Mouse (Mus musculus) midbrain, embryonic 14.5 days (tissue): Measurements from ENCODE around the gene Pitx2. TPM values are rescaled to one million over a fixed set of nuclear protein-coding genes. Genes with fewer than 3 reads are reported as not detected.

ENCODE experiments used
- ATAC-seq: fragments of 200-750 bp; cut with Nextera tagmentation; 2 replicates; pipeline ENCODE4 v1.8.0; 2017; ENCODE audit warnings: moderate number of reproducible peaks, moderate library complexity; ENCODE audit not compliant: low FRiP score, low TSS enrichment
- DNase-seq: peaks from one replicate; pipeline ENCODE4 v3.0.0-alpha.2; 2015
- H3K27ac ChIP-seq: fragments of 300-500 bp; sonication (generic); replicated peaks from 2 replicates; pipeline ENCODE4 v1.5.1; 2014; ENCODE audit warnings: mild to moderate bottlenecking, low read depth, low read length, moderate library complexity
- H3K27me3 ChIP-seq: fragments of 300-500 bp; sonication (generic); 2 replicates; pipeline ENCODE4 v1.6.1; 2014; ENCODE audit warnings: low read length, control low read depth, mixed read lengths; ENCODE audit not compliant: control insufficient read depth, insufficient read depth
- H3K36me3 ChIP-seq: fragments of 300-500 bp; sonication (generic); 2 replicates; pipeline ENCODE4 v1.6.1; 2014; ENCODE audit warnings: low read length, control low read depth; ENCODE audit not compliant: control insufficient read depth, insufficient read depth
- H3K4me1 ChIP-seq: fragments of 300-500 bp; sonication (generic); 2 replicates; pipeline ENCODE4 v1.6.1; 2014; ENCODE audit warnings: mild to moderate bottlenecking, antibody characterized with exemption, low read length, control low read depth; ENCODE audit not compliant: control insufficient read depth, insufficient read depth
- H3K4me2 ChIP-seq: fragments of 300-500 bp; sonication (generic); 2 replicates; pipeline ENCODE4 v1.6.1; 2014; ENCODE audit warnings: mild to moderate bottlenecking, low read length, moderate library complexity
- H3K4me3 ChIP-seq: fragments of 300-500 bp; sonication (generic); replicated peaks from 2 replicates; pipeline ENCODE4 v1.5.1; 2014; ENCODE audit warnings: low read depth, low read length
- H3K9ac ChIP-seq: fragments of 300-500 bp; sonication (generic); replicated peaks from 2 replicates; pipeline ENCODE4 v1.6.1; 2014; ENCODE audit warnings: mild to moderate bottlenecking, low read length, moderate library complexity
- H3K9me3 ChIP-seq: fragments of 300-500 bp; sonication (generic); 2 replicates; pipeline ENCODE4 v1.6.1; 2016; ENCODE audit warnings: low read length, control low read depth, mixed read lengths; ENCODE audit not compliant: control insufficient read depth
- WGBS: fragments of 180-500 bp; shearing (Covaris S2); extraction: QIAGEN DNeasy Blood & Tissue Kit; methylation state at CpG from one replicate; pipeline ENCODE4 v1.1.7; 2014; 5-methylcytosine and 5-hydroxymethylcytosine counted together
- polyA plus RNA-seq: library from polyadenylated mRNA; unstranded; fragments of >200 nt; fragmentation: Nextera tagmentation; extraction: Ambion mirVana; gene quantifications from 2 replicates; pipeline ENCODE4 v1.2.1, GENCODE M21; 2014

Pitx2 gene
- polyA plus RNA-seq, 1 experiment from 2014 or later: 27.5 TPM

DNA sequence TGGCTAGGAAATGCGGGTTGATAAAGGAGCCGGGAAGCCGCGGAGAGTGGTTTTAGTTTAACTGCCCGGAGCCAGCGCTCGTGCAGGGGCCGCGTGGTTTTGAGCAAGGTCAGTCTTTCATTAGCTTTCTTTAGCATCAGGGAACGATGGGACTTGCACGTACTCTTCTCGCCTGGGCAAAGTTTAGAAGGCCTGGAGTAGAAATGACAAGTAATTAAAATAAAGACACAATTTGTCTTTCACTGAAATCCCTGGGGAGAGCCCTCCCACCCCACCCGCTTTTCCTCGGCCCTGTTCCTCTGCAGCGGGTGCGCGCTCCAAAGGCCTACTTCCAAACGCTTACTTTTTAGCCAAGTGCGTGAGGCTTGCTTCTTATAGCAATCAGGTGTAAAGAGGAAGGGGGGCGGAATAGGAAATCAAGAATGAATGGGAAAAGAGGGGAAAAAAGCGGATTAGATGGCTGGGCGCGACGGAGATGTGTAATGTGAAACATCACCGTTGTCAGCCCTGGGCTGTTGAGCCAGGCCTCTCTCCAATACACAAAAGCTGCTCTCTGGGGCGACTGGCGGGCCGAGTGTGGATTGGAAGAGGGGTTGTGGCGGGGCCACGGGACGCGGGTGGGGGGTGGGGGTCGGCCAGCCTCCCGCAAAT is 17.4 kb downstream of the Pitx2 start:
- 1% methylated on average over 34 of the region's 34 CpGs for WGBS
- ATAC-seq (no peak), DNase-seq (peak; percentile 66)
- peak overlapping the region; percentile 10; the same call in 1 of the 2 replicates for H3K27ac ChIP-seq
- peak overlapping the region; percentile 11; the same call in 1 of the 2 replicates for H3K4me3 ChIP-seq
- 0 out of 2 replicates have a peak, but pooled peaks cover 3% of the 10 kb centered on the region for H3K4me1 ChIP-seq
- H3K9me3 ChIP-seq: no peaks in the 10 kb centered on the region
- H3K36me3 ChIP-seq: no peaks in the 10 kb centered on the region
- peaks cover 78% of the 10 kb centered on the region for H3K27me3 ChIP-seq
- H3K4me2 ChIP-seq: no peak overlapping the region
- no peak overlapping the region; the same call in 1 of the 2 replicates for H3K9ac ChIP-seq

DNA sequence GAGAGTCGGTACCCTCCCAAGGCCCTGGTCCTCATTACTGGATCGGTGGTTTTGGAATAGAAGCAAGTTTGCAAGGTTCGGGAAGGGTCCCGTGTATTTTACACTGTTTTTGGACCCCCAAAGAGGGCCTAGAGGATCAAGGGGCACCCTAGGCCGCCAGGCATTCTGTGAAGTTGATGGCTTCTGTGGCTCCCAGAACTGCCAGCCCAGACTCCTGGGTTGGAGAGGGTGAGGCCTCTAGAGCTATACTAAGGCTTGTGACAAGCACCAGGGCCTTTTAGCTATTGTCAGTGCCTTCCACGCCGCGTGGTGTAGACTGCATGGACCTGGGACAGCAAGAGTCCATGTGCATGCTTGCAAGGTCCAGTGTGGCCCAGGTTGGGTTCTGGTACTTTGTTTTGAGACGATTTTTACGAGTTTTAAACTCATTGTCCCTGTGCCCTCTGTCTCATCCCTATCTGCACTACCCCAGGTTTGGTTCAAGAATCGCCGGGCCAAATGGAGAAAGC is 18.2 kb downstream of the Pitx2 start:
- WGBS: 3% methylated on average over 12 of the region's 12 CpGs
- H3K36me3 ChIP-seq: no peaks in the 10 kb centered on the region
- peak overlapping the region; percentile 16; the same call in 1 of the 2 replicates for H3K4me3 ChIP-seq
- peaks cover 78% of the 10 kb centered on the region for H3K27me3 ChIP-seq
- no peak for ATAC-seq
- H3K27ac ChIP-seq: peak overlapping the region; percentile 57; the same call in 1 of the 2 replicates
- no peaks in the 10 kb centered on the region for H3K9me3 ChIP-seq
- 0 out of 2 replicates have a peak, but pooled peaks cover 3% of the 10 kb centered on the region for H3K4me1 ChIP-seq
- peak overlapping the region; percentile 27; the same call in 1 of the 2 replicates for H3K4me2 ChIP-seq
- no peak overlapping the region; the same call in 1 of the 2 replicates for H3K9ac ChIP-seq
- DNase-seq: peak; percentile 35

DNA sequence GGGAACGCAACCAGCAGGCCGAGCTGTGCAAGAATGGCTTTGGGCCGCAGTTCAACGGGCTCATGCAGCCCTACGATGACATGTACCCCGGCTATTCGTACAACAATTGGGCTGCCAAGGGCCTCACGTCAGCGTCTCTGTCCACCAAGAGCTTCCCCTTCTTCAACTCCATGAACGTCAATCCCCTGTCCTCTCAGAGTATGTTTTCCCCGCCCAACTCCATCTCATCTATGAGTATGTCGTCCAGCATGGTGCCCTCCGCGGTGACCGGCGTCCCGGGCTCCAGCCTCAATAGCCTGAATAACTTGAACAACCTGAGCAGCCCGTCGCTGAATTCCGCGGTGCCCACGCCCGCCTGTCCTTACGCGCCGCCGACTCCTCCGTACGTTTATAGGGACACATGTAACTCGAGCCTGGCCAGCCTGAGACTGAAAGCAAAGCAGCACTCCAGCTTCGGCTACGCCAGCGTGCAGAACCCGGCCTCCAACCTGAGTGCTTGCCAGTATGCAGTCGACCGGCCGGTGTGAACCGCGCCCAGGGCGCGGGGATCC is 18.8 kb downstream of the Pitx2 start:
- ATAC-seq: no peak
- H3K4me1 ChIP-seq: 0 out of 2 replicates have a peak, but pooled peaks cover 3% of the 10 kb centered on the region
- no peaks in the 10 kb centered on the region for H3K9me3 ChIP-seq
- peak; percentile 50 for DNase-seq
- H3K4me2 ChIP-seq: peak overlapping the region; percentile 27
- peak overlapping the region; percentile 16 for H3K4me3 ChIP-seq
- H3K27me3 ChIP-seq: peaks cover 80% of the 10 kb centered on the region
- H3K9ac ChIP-seq: 0 out of 2 replicates have a peak overlapping the region, but pooled peaks have one; percentile 23
- 1% methylated on average over 41 of the region's 41 CpGs for WGBS
- H3K36me3 ChIP-seq: no peaks in the 10 kb centered on the region
- peak overlapping the region; percentile 57 for H3K27ac ChIP-seq

DNA sequence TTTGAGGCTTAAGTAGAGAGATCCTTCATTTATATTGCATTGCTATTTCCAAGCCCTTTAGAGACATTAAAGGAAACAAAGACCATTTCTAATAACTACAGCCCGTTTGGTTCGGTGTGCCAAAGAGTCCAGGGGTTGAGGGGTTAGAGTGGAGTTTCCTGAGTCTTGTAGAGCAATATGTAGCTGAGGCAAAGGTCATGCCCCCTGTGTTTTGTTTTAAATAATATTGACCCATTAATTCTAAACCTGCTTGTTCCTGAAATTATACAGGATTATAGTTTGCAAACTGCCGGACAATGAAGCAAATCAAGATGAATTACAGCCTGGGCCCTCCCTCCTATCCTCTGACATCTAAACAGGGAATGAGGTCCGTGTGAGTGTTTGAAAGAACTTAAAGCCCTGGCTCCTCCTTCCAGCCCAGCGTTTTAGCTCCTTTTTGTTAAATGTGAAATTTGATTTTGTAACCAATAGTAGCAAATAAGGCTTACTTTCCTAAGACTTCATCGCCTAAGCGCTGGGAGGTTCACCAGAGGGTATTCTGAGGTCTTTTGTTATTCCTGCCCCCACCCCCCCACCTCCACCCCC is 20.5 kb downstream of the Pitx2 start:
- Histone ChIP-seq H3K36me3 (no peaks in the 10 kb centered on the region), H3K27me3 (peaks cover 80% of the 10 kb centered on the region), H3K4me1 (no peaks in the 10 kb centered on the region), H3K4me3 (no peak overlapping the region), H3K9me3 (no peaks in the 10 kb centered on the region), H3K27ac (no peak overlapping the region), H3K9ac (no peak overlapping the region), H3K4me2 (no peak overlapping the region)
- DNase-seq (peak; percentile 34), ATAC-seq (no peak)
- WGBS: under 1% methylated on average over 7 of the region's 7 CpGs

DNA sequence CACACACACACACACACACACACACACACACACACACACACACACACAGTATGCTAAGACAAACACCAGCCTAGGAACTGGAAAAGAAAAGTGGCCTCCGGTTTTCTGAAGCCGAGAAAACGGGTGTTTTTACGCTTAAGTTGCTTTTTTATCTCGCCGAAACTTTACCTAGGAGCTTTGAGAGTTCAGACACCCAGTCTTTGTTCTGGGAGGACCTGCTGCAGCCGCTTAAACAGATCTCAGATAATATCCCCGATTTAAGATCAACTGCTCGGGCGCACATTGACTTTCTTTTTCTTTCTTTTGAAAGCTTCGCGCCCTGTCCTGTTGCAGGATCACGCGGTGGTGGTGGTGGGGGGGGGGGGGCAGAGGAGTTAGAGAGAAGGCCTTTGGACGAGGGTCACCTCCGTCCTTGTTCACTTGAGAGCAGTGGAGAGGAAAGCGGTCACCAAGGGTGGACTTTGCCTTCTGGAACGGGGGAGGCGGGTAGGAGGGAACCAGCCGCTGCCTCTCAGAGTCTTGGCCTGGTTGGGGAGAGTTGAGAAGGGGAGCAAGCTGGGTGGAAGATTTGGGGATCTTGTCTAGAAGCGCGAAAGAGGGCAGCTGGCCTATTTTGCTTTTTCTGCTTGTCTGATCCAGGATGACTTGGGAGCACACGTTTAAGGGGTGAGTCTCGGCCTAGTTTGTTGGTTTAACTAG is 21.2 kb downstream of the Pitx2 start:
- 1% methylated on average over 24 of the region's 24 CpGs for WGBS
- no peaks in the 10 kb centered on the region for H3K4me1 ChIP-seq
- ATAC-seq (no peak), DNase-seq (peak; percentile 36)
- H3K9me3 ChIP-seq: no peaks in the 10 kb centered on the region
- H3K4me3 ChIP-seq: no peak overlapping the region
- H3K27me3 ChIP-seq: peaks cover 81% of the 10 kb centered on the region
- no peak overlapping the region for H3K27ac ChIP-seq
- no peaks in the 10 kb centered on the region for H3K36me3 ChIP-seq
- no peak overlapping the region for H3K4me2 ChIP-seq
- H3K9ac ChIP-seq: no peak overlapping the region

DNA sequence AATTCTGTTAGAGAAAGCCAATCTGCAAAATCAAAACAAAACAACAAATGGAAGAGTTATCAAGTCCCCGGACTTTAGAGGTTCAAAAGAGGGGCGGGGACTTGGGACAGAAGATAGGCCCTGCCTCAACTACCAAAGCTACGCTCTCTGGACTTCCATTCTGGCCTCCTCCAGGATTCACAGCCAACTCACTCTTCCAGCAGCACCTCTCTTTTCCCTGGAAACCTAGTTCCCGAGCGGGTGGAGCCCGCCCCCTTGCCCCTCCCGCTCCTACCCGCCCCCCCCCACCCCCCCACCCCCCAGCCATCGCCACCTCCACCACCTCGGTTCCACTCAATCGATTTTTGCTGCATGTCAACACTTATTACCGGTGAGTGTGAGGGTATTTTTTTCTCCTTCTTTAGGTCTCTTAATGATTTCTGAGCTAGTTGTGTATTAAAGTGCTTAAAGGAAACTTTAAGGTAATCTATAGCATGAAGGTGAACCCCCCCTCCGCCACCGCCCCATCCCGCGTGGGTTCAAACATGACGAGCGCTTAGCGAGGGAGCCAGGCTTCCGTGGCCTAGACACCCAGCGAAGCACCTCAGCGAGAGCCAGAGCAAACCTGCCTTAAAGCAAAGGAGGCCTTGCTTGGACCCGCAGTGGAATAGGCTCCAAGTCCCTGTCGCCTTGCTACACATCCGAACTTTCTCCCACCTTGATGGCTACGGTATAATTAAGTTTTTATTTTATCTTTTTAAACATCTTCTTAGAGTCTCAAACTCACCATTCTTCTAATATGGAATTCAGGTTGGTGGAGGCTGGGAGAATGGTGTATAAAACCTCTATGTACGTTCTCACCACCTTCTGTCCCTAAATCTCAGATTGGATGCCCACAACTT is 21.9 kb downstream of the Pitx2 start:
- no peak overlapping the region for H3K27ac ChIP-seq
- DNase-seq: peak; percentile 17
- no peak overlapping the region for H3K4me2 ChIP-seq
- WGBS: 1% methylated on average over 26 of the region's 27 CpGs
- H3K4me1 ChIP-seq: no peaks in the 10 kb centered on the region
- peaks cover 86% of the 10 kb centered on the region for H3K27me3 ChIP-seq
- no peak overlapping the region for H3K4me3 ChIP-seq
- no peak for ATAC-seq
- H3K9me3 ChIP-seq: no peaks in the 10 kb centered on the region
- no peaks in the 10 kb centered on the region for H3K36me3 ChIP-seq
- H3K9ac ChIP-seq: no peak overlapping the region

DNA sequence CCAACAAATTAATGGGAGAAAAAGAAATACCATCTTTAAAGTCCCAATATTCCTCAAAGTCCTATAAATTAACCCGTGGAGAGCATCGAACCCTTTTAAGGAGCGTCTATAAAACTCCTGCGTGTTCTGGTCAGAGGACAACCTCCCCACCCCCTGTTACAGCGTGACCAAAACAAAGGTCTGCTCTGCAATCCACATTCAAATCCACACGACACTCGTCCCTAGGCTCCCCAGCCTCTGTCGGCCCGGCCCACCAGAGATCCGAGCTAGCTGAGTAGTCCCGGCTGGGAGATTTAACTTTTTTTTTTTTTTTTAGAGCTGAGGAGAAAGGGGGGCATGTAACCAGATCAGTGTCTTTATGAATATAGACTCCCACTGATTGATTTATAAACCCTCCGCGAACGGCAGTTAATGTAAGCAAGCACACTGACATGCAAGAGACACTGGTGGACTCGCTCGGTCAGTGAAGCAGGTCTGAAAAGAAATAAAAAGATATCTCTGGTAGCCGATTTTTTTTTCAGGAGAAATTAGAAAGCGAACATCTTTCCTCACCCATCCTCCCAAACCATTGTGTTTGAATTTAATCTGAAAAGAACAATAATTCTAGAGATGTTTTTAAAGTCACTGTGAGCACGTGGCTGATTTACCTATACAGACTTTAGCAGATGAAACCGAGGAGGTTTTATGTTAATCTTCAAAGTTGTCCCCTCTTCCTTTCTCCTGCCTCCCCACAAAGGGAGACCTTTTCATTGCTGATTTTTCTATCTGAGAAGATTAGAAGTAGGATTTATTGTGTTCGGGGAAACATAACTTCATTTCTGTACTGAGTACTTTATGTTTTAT is 23.0 kb downstream of the Pitx2 start:
- Histone ChIP-seq H3K27ac (no peak overlapping the region), H3K36me3 (no peaks in the 10 kb centered on the region), H3K9ac (no peak overlapping the region), H3K4me3 (no peak overlapping the region), H3K27me3 (peaks cover 92% of the 10 kb centered on the region), H3K4me1 (no peaks in the 10 kb centered on the region), H3K4me2 (no peak overlapping the region), H3K9me3 (no peaks in the 10 kb centered on the region)
- DNase-seq (peak; percentile 41), ATAC-seq (no peak)
- WGBS: under 1% methylated on average over 21 of the region's 21 CpGs
